Mouse (Mus musculus) lung, embryonic 14.5 days (tissue): ENCODE results near the gene Wipf1. TPM values are rescaled to one million over a fixed set of nuclear protein-coding genes. Genes with fewer than 3 reads are reported as not detected.

Experiments
- ATAC-seq: fragments of 200-750 bp; cut with Nextera tagmentation; 2 replicates; pipeline ENCODE4 v1.8.0; 2017; ENCODE audit warnings: mild to moderate bottlenecking, moderate TSS enrichment, moderate library complexity; ENCODE audit not compliant: insufficient read depth
- DNase-seq: peaks from one replicate; pipeline ENCODE4 v3.0.0-alpha.2; 2015
- H3K27ac ChIP-seq: fragments of 300-500 bp; sonication (generic); 2 replicates; pipeline ENCODE4 v1.5.1; 2014; ENCODE audit warnings: low read depth, mild to moderate bottlenecking, moderate library complexity
- H3K27me3 ChIP-seq: fragments of 300-500 bp; sonication (generic); 2 replicates; pipeline ENCODE4 v1.6.1; 2014; ENCODE audit warnings: low read length, control low read depth; ENCODE audit not compliant: insufficient read depth
- H3K36me3 ChIP-seq: fragments of 300-500 bp; sonication (generic); 2 replicates; pipeline ENCODE4 v1.6.1; 2014; ENCODE audit warnings: control low read depth; ENCODE audit not compliant: insufficient read depth
- H3K4me1 ChIP-seq: fragments of 300-500 bp; sonication (generic); 2 replicates; pipeline ENCODE4 v1.6.1; 2014; ENCODE audit warnings: antibody characterized with exemption, control low read depth; ENCODE audit not compliant: insufficient read depth
- H3K4me2 ChIP-seq: fragments of 300-500 bp; sonication (generic); 2 replicates; pipeline ENCODE4 v1.6.1; 2014; ENCODE audit warnings: mild to moderate bottlenecking
- H3K4me3 ChIP-seq: fragments of 300-500 bp; sonication (generic); 2 replicates; pipeline ENCODE4 v1.5.1; 2014; ENCODE audit warnings: low read depth, low read length
- H3K9ac ChIP-seq: fragments of 300-500 bp; sonication (generic); 2 replicates; pipeline ENCODE4 v1.6.1; 2014
- H3K9me3 ChIP-seq: fragments of 300-500 bp; sonication (generic); 2 replicates; pipeline ENCODE4 v1.6.1; 2016; ENCODE audit warnings: low read depth, low read length, control low read depth
- CTCF ChIP-seq: IDR thresholded peaks from 2 replicates; pipeline ENCODE4 v1.5.1; 2016; ENCODE audit warnings: antibody characterized with exemption, low read depth
- WGBS: fragments of 180-500 bp; shearing (Covaris S2); extraction: QIAGEN DNeasy Blood & Tissue Kit; methylation state at CpG from one replicate; pipeline ENCODE4 v1.1.7; 2014; 5-methylcytosine and 5-hydroxymethylcytosine counted together
- polyA plus RNA-seq: library from polyadenylated mRNA; unstranded; fragments of >200 nt; fragmentation: Nextera tagmentation; extraction: Ambion mirVana; gene quantifications from 2 replicates; pipeline ENCODE4 v1.2.1, GENCODE M21; 2014

Gene Wipf1
- polyA plus RNA-seq, 1 experiment from 2014 or later = 14.8 TPM

GRCm38 (mm10) chr2:73470146-73470630 lies 59.3 kb downstream of the Wipf1 start:
- ATAC-seq = 0 out of 2 replicates have a peak, but pooled peaks have one; percentile 28
- WGBS = 82% methylated on average over 10 of the region's 10 CpGs
- TF ChIP-seq CTCF = no peak

GRCm38 (mm10) chr2:73469552-73469951 lies 60.0 kb downstream of the Wipf1 start:
- DNase-seq (no peak), ATAC-seq (no peak)
- Histone ChIP-seq H3K4me1 (no peaks in the 10 kb centered on the region), H3K4me3 (no peak overlapping the region), H3K4me2 (no peak overlapping the region), H3K9me3 (no peaks in the 10 kb centered on the region), H3K9ac (no peak overlapping the region), H3K27me3 (no peaks in the 10 kb centered on the region), H3K36me3 (no peaks in the 10 kb centered on the region), H3K27ac (no peak overlapping the region)
- 85% methylated on average over 6 of the region's 6 CpGs for WGBS
- no peak for TF ChIP-seq CTCF

More at GRCm38 (mm10) chr2:73470146-73470630, 59.3 kb downstream of the Wipf1 start:
- Histone ChIP-seq H3K9ac (no peak overlapping the region), H3K27ac (no peak overlapping the region), H3K4me1 (no peaks in the 10 kb centered on the region), H3K4me3 (no peak overlapping the region), H3K4me2 (no peak overlapping the region), H3K27me3 (no peaks in the 10 kb centered on the region), H3K9me3 (no peaks in the 10 kb centered on the region), H3K36me3 (no peaks in the 10 kb centered on the region)
- no peak for DNase-seq

GRCm38 (mm10) chr2:73468993-73469392 lies 60.5 kb downstream of the Wipf1 start:
- DNase-seq = no peak
- Histone ChIP-seq H3K27me3 (no peaks in the 10 kb centered on the region), H3K27ac (no peak overlapping the region), H3K9me3 (no peaks in the 10 kb centered on the region), H3K4me1 (no peaks in the 10 kb centered on the region; the same call in 1 of the 2 replicates), H3K9ac (no peak overlapping the region), H3K4me2 (no peak overlapping the region), H3K4me3 (no peak overlapping the region), H3K36me3 (no peaks in the 10 kb centered on the region)
- 88% methylated on average over 5 of the region's 5 CpGs for WGBS
- TF ChIP-seq CTCF = no peak
- ATAC-seq = no peak

GRCm38 (mm10) chr2:73467071-73467851 lies 62.3 kb downstream of the Wipf1 start:
- H3K9ac ChIP-seq = no peak overlapping the region
- DNase-seq (no peak), ATAC-seq (no peak)
- H3K36me3 ChIP-seq = no peaks in the 10 kb centered on the region
- no peak overlapping the region for H3K4me3 ChIP-seq
- TF ChIP-seq CTCF = no peak
- H3K27ac ChIP-seq = no peak overlapping the region
- H3K9me3 ChIP-seq = no peaks in the 10 kb centered on the region
- 68% methylated on average over 7 of the region's 7 CpGs for WGBS
- H3K27me3 ChIP-seq = no peaks in the 10 kb centered on the region
- no peak overlapping the region for H3K4me2 ChIP-seq
- peaks cover 8% of the 10 kb centered on the region; the same call in 1 of the 2 replicates for H3K4me1 ChIP-seq

GRCm38 (mm10) chr2:73466481-73466880 lies 63.1 kb downstream of the Wipf1 start:
- Histone ChIP-seq H3K4me2 (no peak overlapping the region), H3K9me3 (no peaks in the 10 kb centered on the region), H3K4me3 (no peak overlapping the region), H3K4me1 (peaks cover 8% of the 10 kb centered on the region; the same call in 1 of the 2 replicates), H3K27ac (no peak overlapping the region), H3K36me3 (no peaks in the 10 kb centered on the region), H3K9ac (no peak overlapping the region), H3K27me3 (no peaks in the 10 kb centered on the region)
- DNase-seq (no peak), ATAC-seq (no peak)
- 92% methylated on average over 10 of the region's 10 CpGs for WGBS
- no peak for TF ChIP-seq CTCF

- no peaks in the 10 kb centered on the region for H3K9me3 ChIP-seq
- no peaks in the 10 kb centered on the region for H3K36me3 ChIP-seq
- no peak for TF ChIP-seq CTCF
- 10% methylated on average over 7 of the region's 7 CpGs for WGBS
- no peak overlapping the region for H3K9ac ChIP-seq
- peak; percentile 64 for DNase-seq
- H3K27ac ChIP-seq = peak overlapping the region; percentile 47; the same call in 1 of the 2 replicates
- no peak overlapping the region for H3K4me3 ChIP-seq
- ATAC-seq = peak; percentile 38; the same call in 1 of the 2 replicates
- no peaks in the 10 kb centered on the region for H3K27me3 ChIP-seq
- no peak overlapping the region for H3K4me2 ChIP-seq
- H3K4me1 ChIP-seq = peaks cover 8% of the 10 kb centered on the region; the same call in 1 of the 2 replicates
Observed at GRCm38 (mm10) chr2:73463431-73464194, 65.9 kb downstream of the Wipf1 start.
